Mouse (Mus musculus): Measurements from ENCODE around the gene Ndufa11. TPM values are rescaled to one million over a fixed set of nuclear protein-coding genes. Genes with fewer than 3 reads are reported as not detected.

The Ndufa11 gene
- total RNA-seq (2022): 100 to 1,000 TPM; 176 to 281 (median 205) TPM

DNA sequence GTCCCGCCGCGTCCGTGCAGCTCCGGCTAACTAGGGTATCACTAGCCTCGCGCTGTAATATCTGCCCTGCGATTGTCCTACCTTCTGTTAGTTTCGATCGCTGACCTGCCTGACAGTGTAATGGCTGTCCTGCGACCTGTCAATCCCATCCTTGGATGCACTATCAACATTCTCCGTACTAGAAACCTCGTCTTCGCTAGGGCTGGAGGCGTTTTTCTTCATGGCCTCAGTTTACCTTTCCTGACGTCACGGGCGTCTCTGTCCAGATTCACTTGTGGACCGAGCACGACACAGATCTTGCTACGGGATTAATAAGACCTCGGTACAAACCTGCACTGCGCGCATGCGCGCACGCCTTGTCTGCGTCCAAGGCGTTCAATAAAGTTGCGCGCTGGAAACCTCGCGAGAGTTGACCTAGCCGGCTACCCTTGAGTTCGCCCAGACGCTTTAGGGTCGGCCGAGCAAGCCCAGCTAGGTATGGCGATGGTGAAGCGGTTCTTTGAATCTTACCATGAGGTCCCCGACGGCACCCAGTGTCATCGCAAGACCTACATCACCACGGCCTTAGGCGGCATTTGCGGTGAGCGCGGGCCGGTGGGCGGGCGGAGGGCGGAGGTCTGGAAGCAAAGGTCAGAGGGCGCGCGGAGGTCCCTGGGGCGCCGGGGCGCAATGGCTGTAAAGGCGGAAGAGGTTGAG is at the start of gene Ndufa11, which contains the start of gene Vmac:
Ndufa11 (plus strand) TSS at position 405 of the 696 bp plus-strand sequence.
Vmac (minus strand) TSS at position 660 of the 696 bp plus-strand sequence.
- peak; percentile 86 for DNase-seq

DNA sequence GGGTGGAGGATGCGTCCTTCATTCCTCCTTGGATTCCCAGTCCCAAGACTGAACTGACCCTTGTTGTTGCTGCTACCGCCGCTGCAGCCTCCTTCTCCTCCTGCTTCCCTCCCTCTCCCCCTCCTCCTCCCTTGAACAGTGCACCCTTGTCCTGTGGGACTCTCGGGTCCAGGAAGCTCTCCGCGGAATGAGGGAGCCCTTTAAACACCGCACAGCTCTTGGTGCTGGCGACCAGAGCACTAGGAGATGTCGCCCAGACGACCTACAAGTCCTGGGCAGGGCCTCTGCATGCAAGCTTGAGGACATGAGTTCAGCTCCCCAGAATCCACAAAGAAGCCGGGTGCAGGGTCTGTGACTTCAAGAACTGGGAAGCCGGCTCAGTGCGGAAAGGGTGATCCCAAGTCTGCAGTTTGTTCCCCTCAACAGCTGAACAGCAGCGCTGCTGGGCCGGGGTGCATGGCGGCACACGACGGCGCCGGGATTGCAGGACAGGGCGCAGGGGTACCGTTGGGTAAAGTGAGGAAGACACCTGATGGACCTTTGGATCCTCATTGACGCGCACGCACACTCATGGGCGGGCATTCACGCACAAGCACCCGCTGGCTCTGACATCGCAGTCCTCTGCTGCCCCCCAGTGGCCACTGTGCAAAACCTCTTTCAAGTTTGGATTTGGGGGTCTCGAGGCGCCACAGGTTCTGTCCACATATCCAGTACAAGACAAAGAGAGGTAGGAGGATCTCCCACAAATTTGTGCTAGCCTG is 49.0 kb upstream of the Ndufa11 start:
- DNase-seq: peak; percentile 74

DNA sequence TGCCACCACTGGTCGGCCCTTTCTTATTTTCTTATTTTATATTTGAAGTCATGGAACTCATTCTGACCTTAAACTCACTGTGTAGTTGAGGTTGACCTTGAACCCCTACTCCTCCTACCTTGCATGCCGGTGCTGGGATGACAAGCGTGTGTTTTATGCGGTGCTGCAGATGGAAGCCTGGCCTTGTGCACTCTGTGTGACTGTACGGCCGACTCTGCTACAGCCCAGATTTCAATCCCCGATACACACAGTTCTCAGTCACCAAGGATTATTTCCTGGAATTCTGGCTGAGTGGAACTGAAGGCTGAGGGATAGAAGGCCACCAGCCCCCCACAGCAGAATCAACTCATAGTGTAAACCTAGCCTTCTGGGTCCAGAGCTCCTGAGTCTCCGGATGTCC is 47.8 kb upstream of the Ndufa11 start:
- no peak for DNase-seq

DNA sequence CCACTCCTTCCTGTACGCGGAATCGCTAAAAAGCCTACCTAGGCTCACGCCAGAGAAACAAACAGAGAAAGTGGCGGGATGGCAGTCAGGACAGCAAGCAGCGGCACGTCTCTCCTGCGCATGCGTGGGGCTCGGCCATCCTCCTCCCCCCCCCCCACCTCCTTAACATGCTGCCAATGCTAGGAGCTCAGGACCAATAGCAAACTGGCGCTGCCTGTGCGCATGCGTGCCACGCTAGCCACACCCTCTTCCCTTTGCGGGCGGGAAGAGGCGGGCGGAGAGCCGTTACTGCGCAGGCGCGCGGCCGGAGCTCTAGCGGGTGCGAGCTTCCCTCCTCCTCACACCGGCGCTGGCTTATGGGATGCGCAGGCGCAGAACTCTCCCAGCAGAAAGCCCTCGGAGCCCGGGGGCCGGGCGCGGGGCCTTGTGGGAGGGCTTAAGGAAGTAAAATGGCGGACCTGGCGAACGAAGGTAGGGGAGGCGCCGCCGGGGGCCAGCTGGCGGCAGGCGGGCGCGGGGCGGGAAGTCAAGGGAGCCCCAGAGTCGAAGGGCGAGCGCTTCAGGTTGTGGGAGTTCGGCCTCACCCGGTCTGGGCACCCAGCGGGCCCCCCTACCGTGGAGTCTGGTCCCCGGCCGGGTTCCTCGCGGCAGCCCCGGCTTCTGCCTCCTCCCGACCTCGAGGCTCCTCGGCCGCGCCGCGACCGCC is 44.5 kb upstream of the Ndufa11 start, which contains the start of gene Ranbp3:
Ranbp3 (plus strand) TSS at position 354 of the 706 bp plus-strand sequence.
- peak; percentile 100 for DNase-seq

DNA sequence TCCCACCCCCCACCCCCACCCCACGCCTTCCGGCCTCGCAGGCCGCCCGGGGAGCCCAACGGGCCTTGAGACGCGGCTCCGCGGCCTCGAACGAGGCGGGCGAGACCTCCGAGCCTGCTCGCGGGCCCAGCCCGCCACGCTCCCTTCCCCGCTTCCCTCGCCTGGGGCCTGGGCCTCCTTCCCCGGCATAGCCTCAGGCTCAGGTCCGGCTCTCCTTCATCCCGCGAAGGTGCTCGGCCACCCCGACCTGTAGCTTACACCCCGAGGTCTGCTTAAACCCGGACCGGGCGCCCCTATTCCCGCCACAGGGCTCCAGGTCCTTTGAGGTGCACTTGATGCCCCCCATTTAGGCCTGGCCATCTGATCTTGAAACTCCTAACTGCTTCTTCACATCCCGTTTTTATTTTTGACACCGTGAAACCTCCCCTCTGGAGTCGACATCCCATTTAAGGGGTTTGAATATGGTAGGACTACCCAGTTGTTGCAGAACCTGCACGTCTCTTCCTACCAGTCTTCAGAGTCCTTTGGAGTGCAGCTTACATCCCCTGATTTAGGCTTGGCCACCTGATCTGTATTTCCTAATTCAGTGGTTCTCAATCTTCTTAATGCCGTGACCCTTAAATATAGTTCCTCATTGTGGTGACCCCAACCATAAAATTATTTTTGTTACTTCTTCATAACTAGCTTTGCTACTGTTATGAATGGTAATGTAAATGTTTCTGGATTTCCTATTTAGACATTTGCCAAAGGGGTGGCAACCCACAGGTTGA is 43.7 kb upstream of the Ndufa11 start:
- no peak for DNase-seq

DNA sequence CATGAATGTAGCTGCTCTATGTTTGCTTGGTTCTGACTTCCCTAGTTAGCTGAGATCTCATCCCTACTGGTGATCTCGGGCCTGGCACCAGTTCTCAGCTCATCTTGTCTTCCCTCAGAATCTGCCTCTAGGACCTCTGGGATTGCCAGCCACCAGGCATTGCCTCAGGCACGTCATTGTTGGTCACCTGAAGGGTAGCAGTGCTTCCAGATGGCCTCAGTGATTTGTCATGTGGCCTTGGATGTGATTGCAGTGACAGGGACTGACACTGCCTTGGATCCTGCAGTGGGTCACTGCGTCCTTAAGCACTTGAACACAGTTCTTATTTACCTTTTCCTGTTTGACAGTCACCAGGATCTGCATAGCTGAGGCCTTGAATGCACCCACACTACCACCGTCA is 35.8 kb upstream of the Ndufa11 start:
- DNase-seq: peak; percentile 69

DNA sequence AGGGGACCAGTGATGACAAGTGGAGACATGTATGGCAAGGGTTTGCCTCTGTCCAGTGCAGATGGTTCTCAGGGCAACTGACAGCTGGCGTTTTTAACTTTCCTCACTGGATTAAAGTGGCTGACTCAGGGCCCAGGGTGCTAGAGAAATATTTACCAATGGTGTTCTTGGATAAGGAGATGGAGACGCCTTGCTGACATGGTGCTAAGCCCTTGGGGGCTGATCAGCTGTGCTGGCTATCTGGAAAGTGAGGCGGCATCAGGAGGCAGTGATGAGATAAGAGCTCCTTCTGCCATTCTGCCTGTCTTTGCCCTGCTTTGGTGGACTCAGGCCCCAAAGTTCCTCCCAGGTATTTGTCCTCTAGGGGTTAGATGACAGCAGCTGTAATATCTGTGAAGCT is 34.7 kb upstream of the Ndufa11 start:
- no peak for DNase-seq

DNA sequence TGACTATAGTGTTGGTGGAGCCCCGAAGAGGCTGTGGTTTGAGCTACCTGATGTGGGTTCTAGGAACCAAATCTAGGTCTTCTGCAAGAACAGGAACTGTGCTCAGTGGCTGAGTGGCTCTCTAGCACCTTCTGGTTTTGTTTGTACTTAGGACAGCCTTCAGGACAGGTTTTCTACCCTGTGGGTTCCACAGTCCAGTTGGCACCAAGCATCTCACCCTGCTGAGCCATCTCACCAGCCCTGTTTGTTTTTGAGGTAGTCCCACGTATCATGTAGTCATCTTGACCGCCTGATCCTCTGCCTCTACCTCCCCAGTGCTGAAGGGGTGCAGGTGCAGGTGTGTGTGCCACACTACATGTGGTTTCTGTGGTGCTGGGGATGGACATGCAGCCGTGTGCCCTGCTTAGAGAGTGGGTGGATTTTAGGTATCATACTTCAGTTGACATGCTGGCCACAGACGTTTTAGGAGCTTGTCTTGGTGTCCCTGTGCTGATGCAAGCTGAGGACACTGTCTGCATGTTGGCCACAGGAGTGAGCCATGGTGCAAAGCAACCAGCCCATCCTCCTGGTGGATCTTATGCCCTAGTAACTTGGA is 33.9 kb upstream of the Ndufa11 start:
- DNase-seq: no peak

DNA sequence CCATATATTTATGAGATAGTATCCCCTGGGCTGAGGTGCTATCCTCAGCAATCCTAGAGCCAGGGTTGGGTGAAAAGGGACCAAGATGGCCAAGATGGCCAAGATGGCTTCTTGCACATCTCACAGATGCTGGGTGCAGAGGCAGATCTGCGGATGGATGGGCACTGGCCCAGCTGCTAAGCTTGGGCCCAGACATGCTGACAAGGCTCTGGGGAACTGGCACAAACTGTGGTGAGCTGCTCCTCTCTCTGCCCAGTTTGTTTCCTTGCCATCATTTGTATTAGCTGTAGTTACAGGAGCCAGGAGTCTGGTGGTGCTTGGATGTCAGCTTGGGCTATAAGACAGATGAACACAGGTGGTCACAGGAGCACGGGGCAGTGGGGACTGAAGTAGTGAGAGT is 32.9 kb upstream of the Ndufa11 start:
- no peak for DNase-seq

DNA sequence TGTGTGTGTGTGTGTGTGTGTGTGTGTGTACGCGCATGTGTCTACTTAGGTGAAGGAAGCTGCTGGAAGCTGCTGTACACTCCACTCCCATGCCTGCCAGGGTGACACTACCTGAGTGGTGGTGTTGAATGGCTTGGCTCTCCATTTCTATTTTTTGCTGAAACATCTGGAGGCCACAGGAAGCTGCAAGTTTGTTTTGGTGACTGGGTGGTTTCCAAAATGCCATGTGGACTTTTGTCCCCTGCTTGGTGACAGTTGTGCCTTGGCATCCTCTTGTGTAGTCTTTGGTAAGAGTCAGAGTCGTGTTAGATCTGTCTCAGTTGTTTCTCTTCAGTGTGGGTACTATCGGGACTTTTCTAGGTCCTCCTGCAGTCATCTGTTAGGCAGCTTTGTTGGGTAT is 30.8 kb upstream of the Ndufa11 start:
- DNase-seq: no peak

DNA sequence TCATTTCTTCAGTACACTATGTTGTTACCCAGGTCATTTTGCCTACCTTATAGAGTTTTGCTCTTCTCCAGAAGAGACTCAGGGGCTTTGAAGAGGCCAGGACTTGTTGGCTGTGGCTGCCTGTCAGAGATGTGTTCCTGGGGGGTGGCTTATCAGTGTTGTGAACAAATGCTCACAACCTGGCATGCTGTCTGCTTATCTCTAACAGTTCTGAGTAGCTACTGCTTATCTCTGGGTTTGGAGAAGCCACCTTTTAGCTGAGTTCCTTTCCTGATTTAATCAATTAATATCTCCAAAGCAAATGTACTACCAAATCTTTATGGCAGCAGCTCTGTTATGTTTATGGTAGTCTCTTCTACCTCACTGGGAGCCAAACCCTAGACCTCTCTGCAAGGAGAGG is 29.5 kb upstream of the Ndufa11 start:
- no peak for DNase-seq

DNA sequence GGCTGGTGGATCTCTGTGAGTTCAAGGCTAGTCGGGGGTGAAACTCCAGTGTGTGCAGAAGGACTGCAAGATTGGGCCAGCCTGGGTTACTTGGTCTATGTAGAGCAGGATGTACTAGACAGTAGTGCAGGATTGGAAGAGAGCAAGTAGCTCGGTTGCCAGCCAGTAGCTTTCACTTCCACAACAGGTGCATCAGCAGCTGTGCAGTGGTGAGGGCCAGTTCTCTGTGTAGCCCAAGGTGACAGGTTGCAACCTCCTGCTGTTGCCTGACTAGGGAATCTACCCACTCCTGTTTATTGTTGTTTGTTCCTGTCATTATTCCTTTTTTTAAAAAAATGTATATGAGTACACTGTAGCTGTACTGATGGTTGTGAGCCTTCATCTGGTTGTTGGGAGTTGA is 28.9 kb upstream of the Ndufa11 start:
- DNase-seq: no peak

DNA sequence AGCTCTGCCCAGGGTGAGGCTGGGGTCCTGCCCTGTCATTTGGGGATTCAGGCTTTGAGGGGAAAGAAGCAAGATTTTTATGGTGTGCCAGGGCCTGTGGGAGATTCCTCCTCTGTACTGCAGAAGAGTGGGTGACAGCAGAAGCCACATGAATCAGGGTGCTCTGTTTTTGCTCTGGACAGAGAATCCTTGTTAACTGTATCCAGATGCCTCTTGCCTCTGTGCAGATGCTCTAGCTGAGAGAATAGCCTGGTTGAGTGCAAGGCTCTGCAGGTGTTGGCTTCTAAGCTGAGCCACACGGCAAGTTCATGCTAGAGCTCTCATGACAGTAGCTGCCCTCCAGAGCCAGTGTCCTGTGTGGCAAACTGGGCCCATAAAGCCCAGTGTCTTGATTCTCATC is 24.2 kb upstream of the Ndufa11 start:
- DNase-seq: no peak

DNA sequence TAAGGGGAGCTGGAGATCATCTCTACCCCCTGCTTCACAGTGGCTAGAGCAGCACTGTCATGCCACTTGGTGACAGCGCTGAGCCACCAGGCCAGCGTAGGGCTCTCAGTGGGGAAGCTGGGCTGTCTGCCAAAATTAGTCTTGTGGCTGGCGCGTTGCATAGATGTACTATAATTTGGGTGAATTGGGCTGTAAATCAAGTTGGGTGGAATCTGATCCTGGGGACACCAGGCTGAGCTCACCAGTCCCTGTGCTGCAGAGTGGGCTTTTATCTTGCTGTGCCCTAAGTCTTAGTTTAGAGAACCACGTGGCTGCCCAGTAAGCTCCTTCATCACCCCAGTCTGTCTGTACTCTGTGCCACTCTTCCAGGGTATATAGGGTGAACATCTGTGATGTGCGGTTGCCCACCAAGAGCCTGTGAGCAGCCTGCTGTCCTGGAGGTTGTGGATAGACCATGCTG is 23.7 kb upstream of the Ndufa11 start:
- peak; percentile 67 for DNase-seq

DNA sequence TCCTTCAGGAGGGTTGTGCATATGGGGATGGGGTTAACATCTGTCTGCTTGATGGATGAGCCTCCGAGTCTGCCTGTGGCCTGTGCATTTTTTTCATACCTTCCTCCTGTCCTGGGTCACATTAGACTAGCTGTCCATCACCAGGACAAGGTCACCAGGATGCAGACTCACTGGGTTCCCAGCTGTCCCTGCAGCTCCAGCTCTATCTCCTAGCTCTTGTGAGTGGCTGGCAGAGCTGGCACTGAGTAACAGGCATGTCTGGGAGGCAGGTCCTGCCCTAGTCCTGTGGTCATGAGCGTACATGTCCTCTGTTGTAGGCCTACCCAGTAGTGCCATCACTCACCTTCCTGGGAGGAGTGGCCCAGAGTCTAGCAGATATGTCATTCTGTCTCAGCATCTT is 17.1 kb upstream of the Ndufa11 start:
- no peak for DNase-seq

DNA sequence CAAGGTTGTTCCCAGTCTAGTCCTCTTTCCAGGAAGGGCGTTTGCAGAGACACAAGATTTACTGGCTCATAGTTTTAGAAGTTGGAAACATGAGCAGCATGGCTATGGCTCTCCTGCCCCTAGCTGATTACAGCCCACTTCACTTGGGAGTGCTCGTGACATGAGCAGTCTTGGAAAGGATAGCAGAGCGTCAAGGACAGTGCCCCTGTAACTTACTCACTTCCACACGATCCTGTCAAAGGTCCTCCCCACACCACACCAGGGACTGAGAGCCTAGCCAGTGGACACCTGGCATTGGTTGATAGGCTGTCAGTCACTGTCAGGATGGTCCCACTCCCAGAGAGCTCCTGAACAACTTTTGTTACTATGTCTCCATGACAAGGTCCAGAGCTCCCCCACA is 14.5 kb upstream of the Ndufa11 start:
- DNase-seq: no peak

DNA sequence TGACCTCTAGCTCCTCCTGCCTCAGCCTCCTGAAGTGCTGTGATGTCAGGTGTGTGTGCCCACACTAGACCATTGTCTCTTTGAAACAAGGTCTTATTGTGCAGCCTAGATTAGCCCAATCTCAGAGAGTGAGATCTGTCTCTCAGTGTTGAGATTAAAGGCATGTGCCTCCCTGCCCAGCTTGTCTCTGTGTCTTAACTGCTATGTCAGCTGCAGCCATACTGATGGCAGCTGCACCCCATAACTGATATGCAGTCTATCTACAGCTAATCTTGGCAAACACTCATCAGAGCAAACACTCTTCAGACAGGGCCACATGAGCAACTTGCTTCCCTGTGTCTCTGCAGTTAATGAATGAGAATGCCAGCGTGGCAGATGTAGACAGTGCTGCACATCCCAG is 11.1 kb upstream of the Ndufa11 start:
- DNase-seq: no peak

DNA sequence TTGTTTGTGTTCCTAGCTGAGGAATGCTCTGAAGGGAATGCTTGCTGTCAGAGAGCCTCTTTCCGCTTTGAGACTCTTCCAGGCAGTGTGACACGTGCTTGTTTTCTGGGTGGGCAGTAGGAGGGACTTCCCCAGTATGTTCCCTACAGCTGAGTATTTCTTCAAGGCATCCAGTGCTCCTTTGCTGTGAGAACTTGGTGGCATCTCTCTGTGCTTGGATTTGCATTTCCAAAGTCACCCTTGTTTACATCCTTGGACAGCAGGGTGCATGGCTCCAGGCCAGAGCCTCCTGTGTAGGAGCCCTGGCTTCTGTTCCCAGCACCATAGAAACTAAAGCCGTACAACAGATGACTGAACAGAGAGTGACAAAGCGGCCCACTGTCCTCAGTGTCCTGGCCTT is 8.9 kb upstream of the Ndufa11 start:
- no peak for DNase-seq

DNA sequence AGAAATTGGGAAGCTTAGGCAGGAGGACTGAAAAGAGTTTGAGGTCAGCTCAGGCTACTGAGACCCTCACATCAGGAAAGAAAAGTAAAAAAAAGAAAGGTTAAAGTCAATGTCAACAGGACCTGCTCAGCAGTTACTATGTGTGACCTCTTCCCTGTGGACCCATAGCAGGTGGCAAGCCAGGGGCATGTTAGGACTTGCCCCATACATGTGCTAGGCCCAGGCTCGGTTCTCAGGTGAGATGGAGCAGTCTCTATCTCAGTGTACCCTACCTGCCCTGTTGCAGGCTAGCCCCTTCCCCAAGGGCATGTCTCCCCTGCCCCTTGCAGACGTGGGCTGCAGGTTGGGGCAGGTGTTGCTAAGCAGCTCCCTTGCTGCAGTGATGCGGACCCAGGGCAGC is 7.9 kb upstream of the Ndufa11 start:
- no peak for DNase-seq

DNA sequence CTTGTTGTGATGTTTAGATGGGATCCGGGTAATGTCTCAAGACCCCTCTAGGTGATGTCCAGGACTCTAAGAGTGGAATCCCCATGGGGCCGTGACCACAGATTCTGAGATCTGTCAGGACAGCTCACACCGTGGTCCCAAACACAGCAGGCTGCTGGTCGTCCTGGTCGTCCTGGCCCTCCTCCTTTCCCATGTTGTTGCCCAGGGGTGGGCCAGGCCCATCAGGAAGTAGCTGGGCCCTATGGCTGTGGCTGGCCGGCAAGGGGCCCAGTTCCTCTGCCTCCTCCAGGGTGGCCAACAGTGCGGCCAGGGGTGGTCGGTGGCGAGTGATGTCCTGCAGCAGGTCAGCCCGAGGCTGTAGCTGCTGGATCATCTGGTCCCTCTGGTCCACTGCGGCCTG is 2.2 kb upstream of the Ndufa11 start:
- no peak for DNase-seq

DNA sequence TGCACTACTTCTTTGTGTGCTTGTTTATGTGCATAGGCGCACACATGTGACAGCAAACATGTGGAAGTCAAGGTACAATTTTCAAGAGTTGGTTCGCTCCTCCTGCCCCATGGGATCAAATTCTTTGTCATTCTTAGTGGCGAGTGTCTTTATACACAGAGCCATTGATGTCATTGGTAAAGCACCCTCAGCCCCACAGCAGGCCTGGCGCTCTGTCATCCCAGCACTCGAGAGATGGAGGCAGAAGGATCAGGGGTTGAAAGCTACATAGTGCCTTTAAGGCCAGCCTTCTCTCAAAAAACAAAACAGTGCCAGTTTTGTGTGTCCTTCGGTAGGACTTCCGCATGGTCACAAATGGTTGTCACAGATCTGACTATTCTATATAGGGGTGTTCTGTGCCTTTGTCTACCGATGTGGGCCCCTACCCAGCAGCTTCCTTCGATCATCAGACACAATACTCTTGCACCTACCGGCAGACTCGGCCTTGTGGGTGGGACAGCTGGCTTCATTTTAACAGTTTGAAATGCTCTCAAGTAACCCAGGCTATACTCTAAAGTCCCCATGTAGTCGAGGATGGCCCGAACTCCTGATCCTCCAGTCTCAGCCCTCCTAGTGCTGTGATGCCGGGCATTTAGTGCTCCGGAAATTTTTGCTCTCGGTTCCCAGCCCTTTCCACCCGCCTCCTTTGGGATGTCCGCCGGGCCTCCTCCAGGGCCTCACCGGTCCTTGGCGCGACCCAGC is 1.5 kb upstream of the Ndufa11 start:
- DNase-seq: peak; percentile 47
